In genomic region chr17:31113191-31113856, GRCm38 (mm10) we compare ENCODE assay signal across 15 mouse cellular contexts. TPM values are rescaled to one million over a fixed set of nuclear protein-coding genes. Genes with fewer than 3 reads are reported as not detected.
DNase-seq lines count a peak whose midpoint lies in the region; ATAC-seq and TF ChIP-seq lines count a peak whose summit lies in the region.
"Had no signal": no experiment of that assay in that cellular context is flagged by ENCODE, and none has a peak within 500 bp of the region (broad histone marks: within the 10 kb centered on the region; RNA-seq: fewer than 3 reads in every experiment).

No protein-coding gene starts in this region.

- TF ChIP-seq CTCF in forebrain, postnatal 0 days (IDR thresholded peaks at IDR 0.05; ENCODE audit: low read depth), result no peak
- TF ChIP-seq CTCF in E14TG2a.4 (conservative IDR thresholded peaks at IDR 0.05; ENCODE audit: low read length), result no peak
- TF ChIP-seq CTCF in cortical plate, adult 2 months (IDR thresholded peaks at IDR 0.05; ENCODE audit: extremely low read depth, insufficient read depth, low read length), result no peak

- no peak for DNase-seq in forebrain, postnatal 0 days
- DNase-seq in yolk sac, embryonic 10.5 days (ENCODE audit: low spot score), result no peak
- no peak for DNase-seq in adrenal gland, adult 18-20 months (ENCODE audit: low spot score in 2 of 2)
- DNase-seq: adrenal gland, adult 8-10 months; heart, adult 2 months; kidney, adult 9 months; liver, embryonic 13.5 days; lung, postnatal 14 days had no signal

- no peak for TF ChIP-seq POLR2A in cortical plate, adult 2 months (IDR thresholded peaks at IDR 0.05; ENCODE audit: extremely low read depth, insufficient read depth, low read length)

- no peak overlapping the region for H3K4me2 ChIP-seq in forebrain, embryonic 13.5 days
- no peak overlapping the region for H3K4me2 ChIP-seq in forebrain, postnatal 0 days (ENCODE audit: low read depth)
- no peak overlapping the region for H3K4me2 ChIP-seq in hindbrain, embryonic 12.5 days (replicated peaks)
- H3K4me2 ChIP-seq: liver, embryonic 13.5 days had no signal

- no peaks in the 10 kb centered on the region for H3K27me3 ChIP-seq in forebrain, embryonic 13.5 days
- H3K27me3 ChIP-seq in forebrain, postnatal 0 days (ENCODE audit: insufficient read depth, low read length), result no peaks in the 10 kb centered on the region
- H3K27me3 ChIP-seq in E14TG2a.4 (ENCODE audit: insufficient read depth, low read length), result 0 out of 2 replicates have a peak, but pooled peaks cover 2% of the 10 kb centered on the region
- H3K27me3 ChIP-seq in hindbrain, embryonic 12.5 days, result no peaks in the 10 kb centered on the region
- H3K27me3 ChIP-seq: liver, embryonic 13.5 days had no signal

- H3K27ac ChIP-seq in forebrain, embryonic 13.5 days, result peak overlapping the region; percentile 48; the same call in 1 of the 2 replicates
- H3K27ac ChIP-seq in forebrain, postnatal 0 days (ENCODE audit: low read depth, low read length), result no peak overlapping the region
- peak overlapping the region; percentile 32; the same call in 1 of the 2 replicates for H3K27ac ChIP-seq in cortical plate, adult 2 months (ENCODE audit: insufficient read depth, low read length)
- H3K27ac ChIP-seq in hindbrain, embryonic 12.5 days, result peak overlapping the region; percentile 49
- H3K27ac ChIP-seq: heart, adult 2 months; liver, embryonic 13.5 days had no signal

- no peak overlapping the region; the same call in 1 of the 2 replicates for H3K9ac ChIP-seq in forebrain, embryonic 13.5 days
- H3K9ac ChIP-seq in forebrain, postnatal 0 days, result no peak overlapping the region
- no peak overlapping the region for H3K9ac ChIP-seq in hindbrain, embryonic 12.5 days
- H3K9ac ChIP-seq: liver, embryonic 13.5 days had no signal

- H3K4me1 ChIP-seq in forebrain, embryonic 13.5 days, result peaks cover 13% of the 10 kb centered on the region
- H3K4me1 ChIP-seq in forebrain, postnatal 0 days (ENCODE audit: insufficient read depth), result no peaks in the 10 kb centered on the region
- peaks cover 87% of the 10 kb centered on the region for H3K4me1 ChIP-seq in E14TG2a.4 (replicated peaks; ENCODE audit: low read depth, low read length)
- no peaks in the 10 kb centered on the region for H3K4me1 ChIP-seq in cortical plate, adult 2 months (ENCODE audit: control insufficient read depth, insufficient read depth, low read length)
- peaks cover 19% of the 10 kb centered on the region for H3K4me1 ChIP-seq in hindbrain, embryonic 12.5 days

- no peak for ATAC-seq in forebrain, embryonic 13.5 days
- no peak for ATAC-seq in forebrain, postnatal 0 days
- no peak for ATAC-seq in hindbrain, embryonic 12.5 days (ENCODE audit: low FRiP score)
- ATAC-seq in activated CD4-positive, CD25-positive, alpha-beta regulatory T cell, adult 4 months, result no peak

- 19% methylated on average over 9 of the region's 9 CpGs for WGBS in forebrain, embryonic 13.5 days
- WGBS in forebrain, postnatal 0 days, result 24% methylated on average over 9 of the region's 9 CpGs
- 37% methylated on average over 9 of the region's 9 CpGs for WGBS in hindbrain, embryonic 12.5 days

- H3K4me3 ChIP-seq in forebrain, embryonic 13.5 days, result no peak overlapping the region
- H3K4me3 ChIP-seq in forebrain, postnatal 0 days (ENCODE audit: low read depth, low read length), result no peak overlapping the region
- H3K4me3 ChIP-seq in E14TG2a.4 (replicated peaks; ENCODE audit: low read length), result peak overlapping the region; percentile 55
- no peak overlapping the region for H3K4me3 ChIP-seq in cortical plate, adult 2 months (ENCODE audit: insufficient read depth, low read length)
- no peak overlapping the region for H3K4me3 ChIP-seq in hindbrain, embryonic 12.5 days
- H3K4me3 ChIP-seq: heart, adult 2 months; liver, embryonic 13.5 days; myocyte had no signal

- peaks cover 72% of the 10 kb centered on the region for H3K36me3 ChIP-seq in forebrain, embryonic 13.5 days (ENCODE audit: poor library complexity, severe bottlenecking)
- peaks cover 62% of the 10 kb centered on the region for H3K36me3 ChIP-seq in forebrain, postnatal 0 days (ENCODE audit: insufficient read depth)
- peaks cover 34% of the 10 kb centered on the region for H3K36me3 ChIP-seq in E14TG2a.4 (ENCODE audit: insufficient read depth, low read length)
- peaks cover 27% of the 10 kb centered on the region for H3K36me3 ChIP-seq in hindbrain, embryonic 12.5 days

- H3K9me3 ChIP-seq in forebrain, embryonic 13.5 days (replicated peaks), result no peaks in the 10 kb centered on the region
- no peaks in the 10 kb centered on the region for H3K9me3 ChIP-seq in forebrain, postnatal 0 days (ENCODE audit: low read length)
- H3K9me3 ChIP-seq in E14TG2a.4 (ENCODE audit: low read length), result no peaks in the 10 kb centered on the region
- no peaks in the 10 kb centered on the region for H3K9me3 ChIP-seq in hindbrain, embryonic 12.5 days (replicated peaks)
- H3K9me3 ChIP-seq: liver, embryonic 13.5 days had no signal

RNA-seq across cellular contexts. Expression of gene Tff3, which starts 16.1 kb away (rescaled TPM):
- polyA plus RNA-seq in forebrain, embryonic 13.5 days (2015; fragmentation: Nextera tagmentation; extraction: Ambion mirVana), result 0.52 and 0.54 TPM in 2 replicates
- total RNA-seq in forebrain, postnatal 0 days (2014; rRNA removed), result not detected in 2 replicates
- 0.35 TPM in 1 of 2 replicates, not detected in the other for polyA plus RNA-seq in forebrain, postnatal 0 days (2015; fragmentation: Nextera tagmentation; extraction: Ambion mirVana)
- polyA plus RNA-seq in cortical plate, adult 2 months (2012; rRNA removed), result not detected in 2 replicates
- 0.53 TPM in 1 of 2 replicates, not detected in the other for polyA plus RNA-seq in hindbrain, embryonic 12.5 days (2016; fragmentation: Nextera tagmentation; extraction: Ambion mirVana)
- not detected for polyA plus RNA-seq in activated CD4-positive, CD25-positive, alpha-beta regulatory T cell, adult 4 months (2017; shearing (Covaris generic))
- total RNA-seq in adrenal gland, adult 18-20 months (2021), result not detected
- total RNA-seq: adrenal gland, adult 8-10 months; heart, adult 2 months; hematopoietic stem cell, adult 5-6 weeks had no signal
- polyA plus RNA-seq: myocyte had no signal

RNA-seq across cellular contexts. Expression of gene Tff2, which starts 30.8 kb away (rescaled TPM):
- polyA plus RNA-seq in forebrain, embryonic 13.5 days (2015; fragmentation: Nextera tagmentation; extraction: Ambion mirVana), result not detected in 2 replicates
- total RNA-seq in forebrain, postnatal 0 days (2014; rRNA removed), result not detected in 2 replicates
- not detected in 2 replicates for polyA plus RNA-seq in forebrain, postnatal 0 days (2015; fragmentation: Nextera tagmentation; extraction: Ambion mirVana)
- not detected in 2 replicates for polyA plus RNA-seq in cortical plate, adult 2 months (2012; rRNA removed)
- polyA plus RNA-seq in hindbrain, embryonic 12.5 days (2016; fragmentation: Nextera tagmentation; extraction: Ambion mirVana), result not detected in 2 replicates
- not detected for polyA plus RNA-seq in activated CD4-positive, CD25-positive, alpha-beta regulatory T cell, adult 4 months (2017; shearing (Covaris generic))
- total RNA-seq in adrenal gland, adult 18-20 months (2021), result not detected
- total RNA-seq: adrenal gland, adult 8-10 months; heart, adult 2 months; hematopoietic stem cell, adult 5-6 weeks had no signal
- polyA plus RNA-seq: liver, embryonic 13.5 days; myocyte had no signal

RNA-seq across cellular contexts. Expression of gene Tff1, which starts 51.8 kb away (rescaled TPM):
- not detected in 2 replicates for polyA plus RNA-seq in forebrain, embryonic 13.5 days (2015; fragmentation: Nextera tagmentation; extraction: Ambion mirVana)
- total RNA-seq in forebrain, postnatal 0 days (2014; rRNA removed), result not detected in 2 replicates
- polyA plus RNA-seq in forebrain, postnatal 0 days (2015; fragmentation: Nextera tagmentation; extraction: Ambion mirVana), result not detected in 2 replicates
- not detected in 2 replicates for polyA plus RNA-seq in cortical plate, adult 2 months (2012; rRNA removed)
- polyA plus RNA-seq in hindbrain, embryonic 12.5 days (2016; fragmentation: Nextera tagmentation; extraction: Ambion mirVana), result not detected in 2 replicates
- polyA plus RNA-seq in activated CD4-positive, CD25-positive, alpha-beta regulatory T cell, adult 4 months (2017; shearing (Covaris generic)), result under 1 TPM in 1 of 2 experiments, not detected in 1; 0.89 TPM
- not detected for total RNA-seq in adrenal gland, adult 18-20 months (2021)
- total RNA-seq: adrenal gland, adult 8-10 months; heart, adult 2 months; hematopoietic stem cell, adult 5-6 weeks had no signal
- polyA plus RNA-seq: heart, adult 2 months; liver, embryonic 13.5 days had no signal

RNA-seq across cellular contexts. Expression of gene Abcg1, which starts 55.8 kb away (rescaled TPM):
- 18.2 and 18.7 TPM in 2 replicates for polyA plus RNA-seq in forebrain, embryonic 13.5 days (2015; fragmentation: Nextera tagmentation; extraction: Ambion mirVana)
- total RNA-seq in forebrain, postnatal 0 days (2014; rRNA removed), result 16.8 and 24.2 TPM in 2 replicates
- polyA plus RNA-seq in forebrain, postnatal 0 days (2015; fragmentation: Nextera tagmentation; extraction: Ambion mirVana), result 11.1 and 16.1 TPM in 2 replicates
- polyA plus RNA-seq in cortical plate, adult 2 months (2012; rRNA removed), result 27.8 and 29.8 TPM in 2 replicates
- polyA plus RNA-seq in hindbrain, embryonic 12.5 days (2016; fragmentation: Nextera tagmentation; extraction: Ambion mirVana), result 15.3 and 17.5 TPM in 2 replicates
- polyA plus RNA-seq in activated CD4-positive, CD25-positive, alpha-beta regulatory T cell, adult 4 months (2017; shearing (Covaris generic)), result 100 to 1,000 TPM; 104 to 116 TPM
- total RNA-seq in adrenal gland, adult 18-20 months (2021), result 10 to 100 TPM in 1 of 2 experiments, 1 to 10 TPM in 1; 10.0 to 16.6 TPM
